Mouse (Mus musculus) testis, adult 2 months (tissue): ENCODE measurements around the gene B4gat1.

Experiments
- CTCF ChIP-seq: fragments of 200-500 bp; IDR thresholded peaks from 2 replicates; pipeline ENCODE4 v1.5.1; 2012; ENCODE audit warnings: low read depth, mild to moderate bottlenecking, inconsistent platforms, low read length, moderate library complexity; ENCODE audit not compliant: control insufficient read depth, insufficient read depth, insufficient replicate concordance
- POLR2A ChIP-seq: fragments of 200-500 bp; IDR thresholded peaks from 2 replicates; pipeline ENCODE4 v1.6.1; 2012; ENCODE audit warnings: low read depth, mild to moderate bottlenecking, inconsistent platforms, low read length, moderate library complexity; ENCODE audit not compliant: control insufficient read depth

GRCm38 (mm10) chr19:5067040-5067799, 28.6 kb downstream of the B4gat1 start:
- TF ChIP-seq CTCF (no peak), POLR2A (no peak)
